Mouse (Mus musculus): ENCODE measurements at regions not wholly inside any gene's neighbourhood (a gene's known extent, or its start where the extent isn't known, plus 50 kb on each side); places are given as distances from the start of the nearest gene placed in this dataset.

- TF ChIP-seq CTCF (IDR thresholded peaks at IDR 0.05; ENCODE audit: low read depth) (no peak), EP300 (optimal IDR thresholded peaks at IDR 0.05) (no peak)
Measured at GRCm38 (mm10) chr12:59663161-59663560, 443.6 kb upstream of the Fbxo33 start.
